Mouse (Mus musculus) limb, embryonic 10.5 days (tissue): ENCODE results near the gene Eif5a. TPM values are rescaled to one million over a fixed set of nuclear protein-coding genes. Genes with fewer than 3 reads are reported as not detected.

Source experiments
- DNase-seq: peaks from one replicate; pipeline ENCODE4 v3.0.0-alpha.2; 2017; ENCODE audit warnings: low spot score
- H3K27ac ChIP-seq: fragments of 300-500 bp; sonication (generic); 2 replicates; pipeline ENCODE4 v1.5.1; 2016; ENCODE audit warnings: mild to moderate bottlenecking
- H3K27me3 ChIP-seq: fragments of 300-500 bp; sonication (generic); 2 replicates; pipeline ENCODE4 v1.6.1; 2016; ENCODE audit warnings: low read depth, mild to moderate bottlenecking; ENCODE audit not compliant: poor library complexity, severe bottlenecking
- H3K36me3 ChIP-seq: fragments of 300-500 bp; sonication (generic); 2 replicates; pipeline ENCODE4 v1.6.1; 2016; ENCODE audit warnings: mild to moderate bottlenecking, moderate library complexity
- H3K4me1 ChIP-seq: fragments of 300-500 bp; sonication (generic); 2 replicates; pipeline ENCODE4 v1.6.1; 2016
- H3K4me3 ChIP-seq: fragments of 300-500 bp; sonication (generic); 2 replicates; pipeline ENCODE4 v1.5.1; 2016; ENCODE audit warnings: mild to moderate bottlenecking, moderate library complexity
- H3K9me3 ChIP-seq: fragments of 300-500 bp; sonication (generic); replicated peaks from 2 replicates; pipeline ENCODE4 v1.6.1; 2016; ENCODE audit warnings: mild to moderate bottlenecking
- WGBS: fragments of 180-500 bp; shearing (Covaris S2); methylation state at CpG from one replicate; pipeline ENCODE4 v1.1.7; 2016; 5-methylcytosine and 5-hydroxymethylcytosine counted together
- microRNA-seq: library from miRNA; unstranded; fragments of <30 nt; microRNA quantifications from one replicate; pipeline ENCODE4, GENCODE M21; 2017
- polyA plus RNA-seq: library from polyadenylated mRNA; unstranded; fragments of >200 nt; fragmentation: Nextera tagmentation; extraction: Ambion mirVana; gene quantifications from 2 replicates; pipeline ENCODE4 v1.2.1, GENCODE M21; 2016

Gene Eif5a
- polyA plus RNA-seq, 1 experiment from 2014 or later: 3,029 TPM

GRCm38 (mm10) chr11:69867335-69867734 is 54.4 kb downstream of the Eif5a start:
- WGBS: 72% methylated on average over 9 of the region's 9 CpGs
- Histone ChIP-seq H3K4me1 (peaks cover 5% of the 10 kb centered on the region; the same call in 1 of the 2 replicates), H3K4me3 (no peak overlapping the region), H3K27me3 (no peaks in the 10 kb centered on the region), H3K36me3 (no peaks in the 10 kb centered on the region), H3K27ac (no peak overlapping the region), H3K9me3 (no peaks in the 10 kb centered on the region)
- no peak for DNase-seq

Small RNA genes lying within 50 kb of the gene (microRNA-seq; reads per million reads assigned to microRNA genes)
- not detected for gene Mir6924

Other genes starting within 250 kb of the Eif5a start
- gene Eif4a1, start 249.5 kb downstream of the Eif5a start, polyA plus RNA-seq: 678 and 791 TPM in 2 replicates
- 149 and 151 TPM in 2 replicates for gene Senp3, start 239.9 kb downstream of the Eif5a start, polyA plus RNA-seq
- gene Tnfsf13, start 236.2 kb downstream of the Eif5a start, polyA plus RNA-seq: 0.20 and 0.45 TPM in 2 replicates
- gene Tnfsf12, start 226.1 kb downstream of the Eif5a start, polyA plus RNA-seq: 3.0 and 4.2 TPM in 2 replicates
- gene Tnfsfm13, start 225.9 kb downstream of the Eif5a start, polyA plus RNA-seq: 0.53 and 0.73 TPM in 2 replicates
- 41.8 and 47.0 TPM in 2 replicates for gene Polr2a, start 163.3 kb downstream of the Eif5a start, polyA plus RNA-seq
- 0.09 and 0.10 TPM in 2 replicates for gene Slc35g3, start 160.0 kb downstream of the Eif5a start, polyA plus RNA-seq
- 0.25 and 0.59 TPM in 2 replicates for gene Zbtb4, start 156.0 kb downstream of the Eif5a start, polyA plus RNA-seq
- 0.87 and 2.5 TPM in 2 replicates for gene Chrnb1, start 126.0 kb downstream of the Eif5a start, polyA plus RNA-seq
- gene Fgf11, start 120.1 kb downstream of the Eif5a start, polyA plus RNA-seq: 0.40 and 0.55 TPM in 2 replicates
- gene Tmem102, start 116.3 kb downstream of the Eif5a start, polyA plus RNA-seq: 1.4 and 1.5 TPM in 2 replicates
- not detected in 2 replicates for gene Gm39566, start 106.7 kb downstream of the Eif5a start, polyA plus RNA-seq
- not detected in 2 replicates for gene Spem2, start 103.5 kb downstream of the Eif5a start, polyA plus RNA-seq
- gene Spem1, start 99.8 kb downstream of the Eif5a start, polyA plus RNA-seq: not detected in 2 replicates
- gene Nlgn2, start 84.2 kb downstream of the Eif5a start, polyA plus RNA-seq: 2.2 and 3.5 TPM in 2 replicates
- gene Tmem256, start 83.4 kb downstream of the Eif5a start, polyA plus RNA-seq: 269 and 280 TPM in 2 replicates
- 96.7 and 117 TPM in 2 replicates for gene Plscr3, start 75.6 kb downstream of the Eif5a start, polyA plus RNA-seq
- 1.1 TPM in 2 replicates for gene Tnk1, start 63.2 kb downstream of the Eif5a start, polyA plus RNA-seq
- not detected in 2 replicates for gene Tmem95, start 43.9 kb downstream of the Eif5a start, polyA plus RNA-seq
- gene Kctd11, start 40.6 kb downstream of the Eif5a start, polyA plus RNA-seq: 6.1 and 6.4 TPM in 2 replicates
- gene Acap1, start 26.4 kb downstream of the Eif5a start, polyA plus RNA-seq: 0.93 and 1.7 TPM in 2 replicates
- gene 2810408A11Rik, start 21.0 kb downstream of the Eif5a start, polyA plus RNA-seq: 20.2 and 25.8 TPM in 2 replicates
- 12.6 and 13.3 TPM in 2 replicates for gene Neurl4, start 20.9 kb downstream of the Eif5a start, polyA plus RNA-seq
- gene Gps2, start 8.1 kb downstream of the Eif5a start, polyA plus RNA-seq: 77.7 and 91.6 TPM in 2 replicates
- gene Ybx2, start 13.8 kb upstream of the Eif5a start, polyA plus RNA-seq: 6.1 TPM in 2 replicates
- gene Slc2a4, start 26.2 kb upstream of the Eif5a start, polyA plus RNA-seq: 19.9 and 29.3 TPM in 2 replicates
- 28.7 and 35.4 TPM in 2 replicates for gene Cldn7, start 42.8 kb upstream of the Eif5a start, polyA plus RNA-seq
- 22.2 and 24.8 TPM in 2 replicates for gene Ctdnep1, start 59.2 kb upstream of the Eif5a start, polyA plus RNA-seq
- gene Elp5, start 60.6 kb upstream of the Eif5a start, polyA plus RNA-seq: 154 and 176 TPM in 2 replicates
- gene Gabarap, start 69.2 kb upstream of the Eif5a start, polyA plus RNA-seq: 280 and 332 TPM in 2 replicates
- gene Phf23, start 73.8 kb upstream of the Eif5a start, polyA plus RNA-seq: 101 and 106 TPM in 2 replicates
- gene Dvl2, start 78.6 kb upstream of the Eif5a start, polyA plus RNA-seq: 65.2 and 70.6 TPM in 2 replicates
- 36.4 and 52.1 TPM in 2 replicates for gene Acadvl, start 93.5 kb upstream of the Eif5a start, polyA plus RNA-seq
- gene Dlg4, start 95.0 kb upstream of the Eif5a start, polyA plus RNA-seq: 8.8 and 12.9 TPM in 2 replicates
- 0.71 and 0.74 TPM in 2 replicates for gene Asgr1, start 132.1 kb upstream of the Eif5a start, polyA plus RNA-seq
- not detected in 2 replicates for gene Asgr2, start 170.7 kb upstream of the Eif5a start, polyA plus RNA-seq
- 0.10 and 0.16 TPM in 2 replicates for gene Mgl2, start 208.4 kb upstream of the Eif5a start, polyA plus RNA-seq
- gene Clec10a, start 234.2 kb upstream of the Eif5a start, polyA plus RNA-seq: not detected in 2 replicates